Comparison of ENCODE assay signal across 8 mouse cellular contexts in the genomic region with DNA sequence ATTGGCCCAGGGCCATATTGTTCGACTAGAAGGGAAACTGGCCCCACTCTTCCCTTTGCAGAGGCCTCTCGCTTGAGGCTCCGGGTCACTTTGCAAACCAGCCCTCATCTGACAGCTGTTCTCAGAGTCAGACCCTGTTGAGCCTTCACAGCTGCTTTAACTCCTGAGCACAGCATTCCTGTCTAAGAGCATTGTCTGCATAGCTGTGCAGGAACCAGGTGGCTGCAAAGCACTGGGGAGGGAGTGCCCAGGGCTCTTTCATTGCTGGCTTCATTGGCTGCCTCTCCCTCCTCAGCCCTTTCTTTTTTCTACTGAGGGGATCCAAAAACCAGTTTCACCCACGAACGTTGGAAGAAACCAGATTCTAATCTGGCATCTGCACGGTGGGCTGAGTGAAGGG. TPM values are rescaled to one million over a fixed set of nuclear protein-coding genes. Genes with fewer than 3 reads are reported as not detected.
A peak's percentile ranks its signal among the peaks of the same experiment; 100 is the strongest.
DNase-seq lines count a peak whose midpoint lies in the region; ATAC-seq lines count a peak whose summit lies in the region.

No protein-coding gene starts in this region.

- DNase-seq in kidney, adult 9 months: no peak
- peak; percentile 25 to 46 for DNase-seq in kidney, postnatal 25 days
- DNase-seq in urinary bladder, postnatal 25 days (ENCODE audit: low spot score): no peak
- no peak for DNase-seq in adrenal gland, postnatal 25 days
- no peak for DNase-seq in testis, postnatal 10 days (ENCODE audit: low spot score)

- no peaks in the 10 kb centered on the region for H3K9me3 ChIP-seq in kidney, embryonic 15.5 days (replicated peaks)
- H3K9me3 ChIP-seq in embryonic facial prominence, embryonic 12.5 days: no peaks in the 10 kb centered on the region
- H3K9me3 ChIP-seq in stomach, embryonic 15.5 days: no peaks in the 10 kb centered on the region

- H3K27ac ChIP-seq in kidney, embryonic 15.5 days: peak overlapping the region; percentile 90
- peak overlapping the region; percentile 88 for H3K27ac ChIP-seq in embryonic facial prominence, embryonic 12.5 days
- peak overlapping the region; percentile 94 for H3K27ac ChIP-seq in stomach, embryonic 15.5 days

- peaks cover 73% of the 10 kb centered on the region for H3K4me1 ChIP-seq in kidney, embryonic 15.5 days
- peaks cover 59% of the 10 kb centered on the region for H3K4me1 ChIP-seq in embryonic facial prominence, embryonic 12.5 days
- H3K4me1 ChIP-seq in stomach, embryonic 15.5 days: peaks cover 70% of the 10 kb centered on the region

- no peak overlapping the region for H3K4me3 ChIP-seq in kidney, embryonic 15.5 days (replicated peaks)
- H3K4me3 ChIP-seq in embryonic facial prominence, embryonic 12.5 days: no peak overlapping the region
- H3K4me3 ChIP-seq in stomach, embryonic 15.5 days (replicated peaks): no peak overlapping the region

- H3K9ac ChIP-seq in kidney, embryonic 15.5 days: no peak overlapping the region
- H3K9ac ChIP-seq in embryonic facial prominence, embryonic 12.5 days: no peak overlapping the region
- H3K9ac ChIP-seq in stomach, embryonic 15.5 days: no peak overlapping the region

- peak; percentile 73 for ATAC-seq in kidney, embryonic 15.5 days (replicated peaks; ENCODE audit: low FRiP score)
- peak; percentile 71 for ATAC-seq in embryonic facial prominence, embryonic 12.5 days (ENCODE audit: insufficient number of reproducible peaks, insufficient read depth, low FRiP score, low TSS enrichment)
- peak; percentile 62 for ATAC-seq in stomach, embryonic 15.5 days (ENCODE audit: insufficient read depth, low FRiP score, low read depth)

- peak overlapping the region; percentile 24 for H3K4me2 ChIP-seq in kidney, embryonic 15.5 days
- 0 out of 2 replicates have a peak overlapping the region, but pooled peaks have one; percentile 12 for H3K4me2 ChIP-seq in embryonic facial prominence, embryonic 12.5 days (replicated peaks)
- H3K4me2 ChIP-seq in stomach, embryonic 15.5 days: peak overlapping the region; percentile 21; the same call in 1 of the 2 replicates

- H3K27me3 ChIP-seq in kidney, embryonic 15.5 days: no peaks in the 10 kb centered on the region
- no peaks in the 10 kb centered on the region for H3K27me3 ChIP-seq in embryonic facial prominence, embryonic 12.5 days
- no peaks in the 10 kb centered on the region for H3K27me3 ChIP-seq in stomach, embryonic 15.5 days (replicated peaks)

- peaks cover 43% of the 10 kb centered on the region for H3K36me3 ChIP-seq in kidney, embryonic 15.5 days
- H3K36me3 ChIP-seq in embryonic facial prominence, embryonic 12.5 days: peaks cover 13% of the 10 kb centered on the region
- H3K36me3 ChIP-seq in stomach, embryonic 15.5 days: peaks cover 10% of the 10 kb centered on the region

- WGBS in kidney, embryonic 15.5 days: 6% methylated on average over 6 of the region's 6 CpGs
- WGBS in embryonic facial prominence, embryonic 12.5 days: 3% methylated on average over 6 of the region's 6 CpGs
- 6% methylated on average over 6 of the region's 6 CpGs for WGBS in stomach, embryonic 15.5 days

RNA-seq across cellular contexts. Expression of a gene that starts 17.5 kb away (rescaled TPM):
- polyA plus RNA-seq in kidney, embryonic 15.5 days (2015; fragmentation: Nextera tagmentation; extraction: Ambion mirVana): 567 and 614 TPM in 2 replicates
- polyA plus RNA-seq in embryonic facial prominence, embryonic 12.5 days (2016; fragmentation: Nextera tagmentation; extraction: Ambion mirVana): 636 and 644 TPM in 2 replicates
- polyA plus RNA-seq in stomach, embryonic 15.5 days (2015; fragmentation: Nextera tagmentation; extraction: Ambion mirVana): 866 and 946 TPM in 2 replicates
- 390 and 445 TPM in 2 replicates for total RNA-seq in adrenal gland, postnatal 25 days (2021)

Comparison
In these comparisons a context has a peak if more than half of its experiments do, and no peak if none do; other contexts are left out.
1. DNase-seq: peak in kidney, postnatal 25 days (2 of 2); none in kidney, adult 9 months (single experiment), urinary bladder, postnatal 25 days (single experiment), adrenal gland, postnatal 25 days (single experiment) and testis, postnatal 10 days (single experiment).
2. Peak in every context shown above with its lines, with median percentiles within 50 percentile points of each other: ATAC-seq, H3K27ac ChIP-seq and H3K4me2 ChIP-seq.